Mouse (Mus musculus): ENCODE data around the gene Vps13d.

The Vps13d gene

DNA sequence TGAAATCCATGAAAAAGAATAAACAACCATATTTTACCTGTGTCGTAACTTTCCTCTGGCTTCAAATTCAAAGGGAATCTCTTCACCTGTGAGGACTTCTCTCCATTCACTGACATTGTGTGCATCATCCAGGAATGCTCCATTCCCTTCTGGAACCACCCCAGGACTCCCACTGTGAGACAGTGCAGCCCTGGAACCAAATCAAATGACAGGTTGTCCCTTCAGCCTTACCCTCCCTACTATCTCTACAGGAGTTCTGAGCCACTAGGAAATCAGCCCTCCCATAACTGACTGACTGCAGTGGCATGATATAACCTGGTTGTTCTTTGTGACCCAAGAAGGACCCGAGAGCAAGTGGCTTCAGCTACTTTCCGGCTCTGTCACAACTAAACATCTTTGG, 96.8 kb downstream of the Vps13d start:
- no peak for DNase-seq (ENCODE audit: inconsistent age in 2 of 2, low spot score in 1 of 2)

DNA sequence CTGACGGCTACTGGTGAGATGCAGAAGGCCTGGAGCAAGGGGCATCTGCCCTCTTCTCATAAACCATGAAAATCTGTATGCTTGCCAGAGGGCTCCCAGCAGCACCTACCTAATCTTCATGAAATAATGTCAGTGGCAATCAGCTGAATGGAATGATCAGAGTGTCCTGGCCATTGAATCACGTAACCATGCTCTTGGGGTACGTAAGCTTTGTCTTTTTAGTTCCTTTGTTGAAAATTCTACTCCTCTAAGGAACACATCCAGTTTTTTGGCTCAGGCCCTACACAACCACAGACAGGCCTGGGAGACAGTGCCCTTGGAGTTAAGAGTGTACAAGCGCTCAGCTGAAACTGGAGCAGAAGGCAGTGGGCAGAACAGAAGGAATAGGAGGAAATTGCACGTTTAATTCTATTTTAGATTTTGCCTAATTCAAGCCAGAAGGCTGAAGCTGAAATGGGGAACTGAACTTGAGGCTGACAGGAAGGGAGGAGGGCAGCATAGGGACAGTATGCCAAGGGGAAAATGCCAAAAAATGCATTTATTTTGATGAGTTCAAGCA, 98.2 kb downstream of the Vps13d start:
- DNase-seq (ENCODE audit: inconsistent age in 2 of 2, low spot score in 1 of 2), result no peak

DNA sequence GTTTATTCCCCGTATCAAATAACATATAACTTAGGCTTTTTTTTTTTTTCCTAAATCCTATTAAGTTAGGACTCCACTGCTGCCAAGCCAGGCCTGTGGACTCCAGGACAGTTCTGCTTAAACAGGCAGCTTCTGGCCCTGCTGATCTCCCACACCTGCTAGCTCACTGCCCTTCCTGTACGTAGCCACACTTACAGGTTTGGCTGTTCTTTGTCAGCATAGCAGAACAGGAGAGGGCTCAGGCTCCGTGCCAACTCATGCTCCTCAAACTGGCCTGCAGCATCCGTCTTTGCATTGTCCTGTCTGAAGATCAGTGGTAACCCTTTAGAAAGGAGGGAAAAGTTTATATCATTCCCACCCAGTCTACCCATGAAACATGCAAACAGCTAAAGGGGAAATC, 108.3 kb downstream of the Vps13d start:
- no peak for DNase-seq (ENCODE audit: inconsistent age in 2 of 2, low spot score in 1 of 2)

DNA sequence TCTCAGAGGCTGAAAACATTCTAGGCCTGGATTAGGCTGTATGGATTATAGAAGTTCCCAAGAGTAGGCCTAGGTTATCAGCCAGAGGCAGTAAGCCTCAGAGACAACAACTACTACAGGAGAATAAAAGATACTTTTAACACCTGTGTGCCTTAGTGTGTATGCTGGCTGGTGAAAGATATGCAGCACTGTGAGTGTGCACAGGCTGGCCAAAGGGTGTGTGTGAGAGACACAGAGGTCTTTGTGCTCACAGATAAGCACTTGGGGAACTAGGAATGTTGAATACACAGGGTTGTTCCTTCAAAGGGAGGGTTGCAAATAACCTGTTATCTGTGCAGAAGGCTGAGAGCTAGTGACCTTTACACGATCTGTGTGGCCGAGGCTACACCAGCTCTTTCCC, 115.5 kb downstream of the Vps13d start:
- DNase-seq (ENCODE audit: inconsistent age in 2 of 2, low spot score in 1 of 2), result no peak

DNA sequence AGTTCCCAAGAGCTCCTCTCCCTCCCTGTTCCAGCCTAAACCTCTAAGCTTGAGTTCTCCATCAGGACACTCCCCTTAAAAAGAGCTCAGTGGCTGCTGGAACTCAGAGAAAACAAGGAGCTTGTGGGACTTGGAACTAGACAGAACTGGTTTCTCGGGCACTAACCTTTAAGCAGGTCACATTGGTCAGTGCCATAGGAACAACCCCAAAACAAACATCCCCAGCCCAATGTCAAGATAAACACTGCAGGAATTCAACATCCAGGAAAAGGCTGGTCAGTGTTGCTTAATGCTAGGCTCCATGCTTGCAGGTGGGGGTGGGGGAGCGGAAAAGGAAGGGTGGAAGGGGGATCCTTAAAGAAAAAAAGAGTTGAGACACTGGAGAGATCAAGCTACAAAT, 120.5 kb downstream of the Vps13d start:
- DNase-seq (ENCODE audit: inconsistent age in 2 of 2, low spot score in 1 of 2), result no peak

DNA sequence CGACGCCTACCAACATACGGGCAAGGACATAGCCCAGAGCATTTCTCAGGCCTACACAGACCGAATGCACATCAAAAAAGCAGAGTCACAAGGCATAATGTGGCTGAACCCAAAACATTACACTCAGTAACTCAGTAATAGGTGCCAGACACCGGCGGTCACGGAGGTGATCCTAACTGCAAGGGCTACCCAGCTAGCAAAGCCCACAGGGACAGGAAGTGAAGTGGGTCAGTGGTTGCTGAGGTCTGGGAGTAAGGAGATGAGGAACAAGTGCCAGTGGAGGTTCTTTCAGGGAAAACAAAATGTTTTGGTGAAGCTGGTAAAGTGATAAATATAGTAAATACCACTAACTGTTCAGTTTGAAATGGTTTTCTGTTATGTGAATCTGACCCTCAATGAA, 121.1 kb downstream of the Vps13d start:
- DNase-seq (ENCODE audit: inconsistent age in 2 of 2, low spot score in 1 of 2), result no peak

DNA sequence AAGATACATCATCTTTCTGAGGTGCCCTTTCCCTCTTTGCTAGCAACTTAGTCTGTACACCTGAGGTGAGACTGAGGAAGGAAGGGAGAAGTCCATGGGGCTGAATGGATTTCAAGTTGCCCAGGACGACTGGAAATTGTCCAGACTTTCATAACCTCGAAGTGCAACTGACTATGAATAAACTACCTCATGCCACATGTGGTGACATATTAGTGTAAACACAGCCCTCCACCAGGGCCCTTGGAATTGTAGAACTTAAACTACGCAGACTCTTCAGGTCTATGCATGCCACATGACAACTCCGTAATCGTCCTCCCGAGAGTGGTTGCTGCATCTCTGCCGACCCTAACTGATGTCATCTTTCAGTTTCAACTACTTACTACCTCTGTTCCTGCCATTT, 122.9 kb downstream of the Vps13d start:
- no peak for DNase-seq (ENCODE audit: inconsistent age in 2 of 2, low spot score in 1 of 2)

DNA sequence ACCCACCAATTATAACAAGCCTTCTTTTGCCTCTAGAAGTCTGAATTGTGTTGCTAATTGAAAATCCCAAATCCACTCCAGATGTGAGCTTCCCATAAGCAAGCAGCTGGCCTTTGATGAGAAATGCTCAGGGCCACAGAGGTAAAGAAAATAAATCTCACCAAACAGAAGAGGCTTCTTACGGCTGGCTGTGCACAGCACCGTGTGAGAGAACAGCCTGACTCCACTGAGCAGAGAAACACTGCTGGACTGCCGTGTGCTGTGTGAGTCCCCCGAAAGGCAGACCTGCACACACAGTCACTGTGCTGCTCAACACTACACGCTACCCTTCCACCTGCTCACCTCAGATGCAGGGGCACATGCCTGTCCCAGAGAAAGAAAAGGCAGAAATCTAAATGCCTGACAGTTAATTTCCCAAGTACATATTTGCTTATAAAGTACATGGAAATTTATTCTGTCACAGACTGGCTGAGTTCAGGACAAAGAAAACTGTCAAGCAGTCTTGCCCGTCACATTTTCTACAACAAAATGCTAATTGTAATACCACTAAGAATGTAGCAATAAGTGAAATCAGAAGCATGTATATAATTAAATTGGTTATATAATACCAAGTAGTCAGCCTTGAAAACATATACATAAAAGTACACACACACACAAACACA, 127.7 kb downstream of the Vps13d start:
- peak; percentile 21 to 52 for DNase-seq (ENCODE audit: inconsistent age in 2 of 2, low spot score in 1 of 2)

DNA sequence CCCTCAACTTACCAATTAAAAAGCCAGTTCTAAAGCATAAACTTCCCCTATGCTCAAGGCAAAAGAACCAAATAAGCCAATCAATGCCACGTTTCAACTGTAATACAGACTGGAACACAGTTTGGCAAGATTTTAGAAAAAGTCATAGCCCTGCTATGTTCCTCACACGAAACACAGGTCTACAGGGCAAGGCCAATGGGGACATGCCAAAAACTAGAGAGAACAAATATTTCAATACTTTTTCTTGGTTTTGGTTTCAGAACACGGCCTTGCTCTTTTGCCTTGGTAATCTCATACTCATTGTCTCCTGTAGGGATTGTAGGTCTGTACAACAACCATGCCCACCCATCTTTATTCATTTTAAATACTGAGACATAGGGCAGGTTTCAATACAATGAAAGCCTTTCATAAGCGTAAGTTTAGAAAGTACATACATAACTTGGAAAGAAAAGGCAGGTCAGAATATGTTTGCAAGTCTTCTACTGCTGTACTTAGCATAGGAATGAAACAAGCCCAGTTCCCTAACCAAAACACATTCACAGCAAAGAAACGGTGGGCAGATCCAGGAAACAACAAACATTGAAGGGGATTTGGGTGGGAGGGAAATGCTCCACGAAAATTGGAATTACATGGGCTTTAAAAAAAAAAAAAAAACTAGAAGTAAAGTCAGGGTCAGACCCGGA, 128.3 kb downstream of the Vps13d start:
- peak; percentile 32 to 84 for DNase-seq (ENCODE audit: inconsistent age in 2 of 2, low spot score in 1 of 2)

DNA sequence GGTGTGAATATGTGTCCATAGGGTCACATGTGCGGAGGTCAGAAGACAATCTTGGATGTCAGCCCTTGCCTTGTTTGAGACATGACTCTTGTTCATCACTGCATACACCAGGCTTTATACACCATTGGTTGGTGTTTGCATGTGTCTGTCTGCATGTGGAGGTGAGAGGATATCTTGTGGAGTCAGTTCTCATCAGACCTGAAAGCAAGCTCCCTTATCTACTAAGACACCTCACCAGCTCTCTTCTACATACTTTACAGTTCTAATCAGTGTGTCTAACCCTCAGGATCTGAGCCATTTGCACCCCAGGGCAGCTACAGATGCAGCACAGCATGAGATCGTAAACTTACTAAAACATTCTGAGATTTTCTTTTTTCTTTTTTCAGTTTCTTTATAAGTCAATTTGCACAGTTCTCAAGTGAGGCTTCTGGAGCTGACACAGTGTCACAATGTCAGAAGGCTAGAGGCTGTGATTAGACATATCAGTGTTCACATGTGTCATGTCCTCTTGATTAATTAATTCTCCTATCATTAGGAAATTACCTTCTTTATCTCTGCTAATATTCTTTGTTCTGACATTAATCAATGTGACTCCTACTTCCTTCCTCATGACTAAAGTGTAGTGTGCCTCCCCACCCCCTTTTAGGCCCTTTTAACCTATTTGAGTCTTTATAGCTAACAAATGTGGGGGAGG, 135.9 kb downstream of the Vps13d start:
- no peak for DNase-seq (ENCODE audit: inconsistent age in 2 of 2, low spot score in 1 of 2)

DNA sequence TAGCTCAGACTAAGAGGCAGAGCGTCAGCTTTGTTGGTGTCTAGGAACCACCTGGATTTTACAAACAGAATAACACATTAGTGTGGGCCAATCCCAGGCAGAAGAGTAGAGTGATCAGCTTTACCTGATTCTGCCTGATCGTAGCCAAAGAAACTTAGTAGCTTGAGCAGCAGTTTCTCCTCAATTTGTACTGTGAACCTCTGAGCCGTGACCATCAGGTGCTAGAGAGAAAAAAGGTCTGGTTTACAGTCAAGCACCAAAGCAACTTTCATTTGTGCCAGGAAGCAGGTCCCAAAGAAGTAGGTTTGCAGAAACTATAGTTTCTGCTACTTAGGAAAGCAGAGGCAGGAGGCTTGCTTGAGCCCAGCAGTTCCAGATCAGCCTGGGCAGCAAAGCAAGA, 138.5 kb downstream of the Vps13d start:
- DNase-seq (ENCODE audit: inconsistent age in 2 of 2, low spot score in 1 of 2), result no peak

DNA sequence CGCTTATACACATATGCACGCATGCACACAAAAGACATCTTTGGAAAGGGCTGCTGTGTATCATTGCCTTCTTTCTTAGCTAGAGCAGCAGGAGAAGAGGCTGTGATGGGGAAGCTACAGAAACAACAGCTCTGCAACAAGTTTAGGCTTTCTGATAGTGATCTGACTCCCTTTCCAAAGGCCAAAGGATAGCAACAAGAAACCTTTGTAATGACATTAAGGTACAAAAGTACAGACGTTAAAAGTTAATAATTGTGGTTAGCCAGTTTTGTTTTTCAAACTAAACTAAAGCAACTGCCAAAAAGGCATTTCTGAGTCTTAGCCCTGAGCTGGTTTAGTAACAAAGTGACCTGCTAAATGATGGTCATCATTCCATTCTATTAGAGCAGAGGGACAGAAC, 139.0 kb downstream of the Vps13d start:
- no peak for DNase-seq (ENCODE audit: inconsistent age in 2 of 2, low spot score in 1 of 2)

DNA sequence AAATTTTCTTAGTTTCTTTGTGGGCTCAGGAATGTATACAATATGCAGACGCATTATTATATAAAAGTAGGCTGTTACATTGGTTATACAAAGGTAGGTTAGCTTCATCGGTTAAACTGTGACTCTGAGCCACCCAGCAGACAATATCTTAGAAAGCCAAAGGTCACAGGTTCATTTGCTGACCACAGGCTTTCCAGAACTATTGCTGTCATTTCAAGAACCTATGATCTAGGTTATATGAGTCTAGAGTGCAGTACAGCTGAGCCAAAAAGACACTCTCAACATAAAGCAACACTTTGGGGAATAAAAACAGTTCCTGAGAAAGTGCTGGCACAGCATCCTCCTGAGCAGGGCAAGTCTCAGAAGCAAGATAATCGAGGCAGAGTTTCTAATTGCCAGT, 140.4 kb downstream of the Vps13d start:
- no peak for DNase-seq (ENCODE audit: inconsistent age in 2 of 2, low spot score in 1 of 2)

DNA sequence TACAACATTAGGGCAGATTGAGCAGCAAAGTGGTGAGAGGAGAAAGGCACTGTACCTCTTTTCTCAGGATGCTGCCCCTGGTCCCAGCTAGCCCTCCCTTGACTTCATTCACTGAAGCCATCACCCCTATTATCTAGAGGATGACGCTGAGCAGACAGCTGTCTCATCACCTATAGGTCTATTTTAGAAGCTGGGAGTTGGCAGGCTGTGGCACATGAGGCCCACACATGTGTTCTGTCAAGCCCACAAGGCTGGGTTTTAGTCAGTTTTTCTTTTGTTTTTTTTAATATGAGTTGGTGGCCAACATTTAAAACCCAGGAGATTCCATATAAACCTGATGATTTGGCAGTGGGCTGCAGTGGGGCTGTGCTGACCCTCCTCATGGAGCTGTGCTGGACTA, 142.1 kb downstream of the Vps13d start:
- DNase-seq (ENCODE audit: inconsistent age in 2 of 2, low spot score in 1 of 2), result no peak

DNA sequence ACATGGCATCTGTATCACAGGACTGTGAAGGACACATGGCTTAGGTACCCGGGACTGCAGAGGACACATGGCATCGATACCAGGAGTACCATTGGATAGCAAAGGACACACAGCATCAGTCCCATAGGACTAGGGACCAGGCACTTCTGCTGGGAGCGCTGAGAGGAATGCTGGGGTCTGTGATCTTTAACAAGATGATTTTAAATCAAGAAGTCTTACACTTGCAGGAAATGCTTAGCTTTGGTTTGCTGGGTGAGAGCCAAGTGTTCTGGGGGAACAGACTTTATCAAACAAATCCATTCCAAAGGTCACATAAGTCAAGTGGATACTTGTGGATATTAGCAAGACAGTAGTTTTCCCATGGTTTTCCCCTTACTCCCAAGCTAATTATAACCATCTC, 142.5 kb downstream of the Vps13d start:
- peak in 1 of 2 experiments; percentile 25 for DNase-seq (ENCODE audit: inconsistent age in 2 of 2, low spot score in 1 of 2)

DNA sequence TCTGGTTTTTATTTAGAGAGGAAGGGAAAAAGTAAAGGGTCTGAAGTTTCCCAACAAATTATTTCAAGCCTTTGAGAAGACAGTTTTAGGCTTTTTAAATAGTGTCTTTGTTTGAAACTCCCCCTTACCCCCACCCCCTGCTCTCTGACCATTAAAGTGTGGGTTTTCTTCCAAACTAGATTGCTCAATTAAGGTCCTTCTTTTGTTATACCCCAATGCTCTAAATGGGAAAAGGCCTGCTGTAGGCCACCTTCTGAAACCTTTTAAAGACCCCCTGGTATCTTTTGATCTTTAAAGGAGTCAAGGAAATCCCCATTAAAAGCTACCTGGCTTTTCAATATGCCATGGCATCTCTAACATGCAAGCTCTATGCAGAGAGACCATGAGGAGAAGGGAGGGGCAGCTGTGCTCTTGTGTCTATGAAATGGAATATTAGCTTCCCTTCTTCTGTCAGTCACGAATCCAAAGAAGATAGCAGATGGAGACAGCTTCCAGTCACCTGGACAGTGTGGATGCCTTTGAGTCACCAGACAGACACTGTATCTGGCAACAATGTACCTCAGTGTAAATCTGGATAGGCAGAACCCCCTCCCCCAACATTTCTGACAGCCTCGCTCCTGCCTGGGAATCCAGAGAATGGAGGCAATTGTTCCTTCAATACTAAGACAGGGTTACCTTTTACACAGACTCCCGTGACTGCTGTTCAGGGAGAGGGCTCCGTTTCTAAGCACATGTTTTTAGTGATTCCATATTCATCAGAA, 143.4 kb downstream of the Vps13d start:
- DNase-seq (ENCODE audit: inconsistent age in 2 of 2, low spot score in 1 of 2), result no peak

DNA sequence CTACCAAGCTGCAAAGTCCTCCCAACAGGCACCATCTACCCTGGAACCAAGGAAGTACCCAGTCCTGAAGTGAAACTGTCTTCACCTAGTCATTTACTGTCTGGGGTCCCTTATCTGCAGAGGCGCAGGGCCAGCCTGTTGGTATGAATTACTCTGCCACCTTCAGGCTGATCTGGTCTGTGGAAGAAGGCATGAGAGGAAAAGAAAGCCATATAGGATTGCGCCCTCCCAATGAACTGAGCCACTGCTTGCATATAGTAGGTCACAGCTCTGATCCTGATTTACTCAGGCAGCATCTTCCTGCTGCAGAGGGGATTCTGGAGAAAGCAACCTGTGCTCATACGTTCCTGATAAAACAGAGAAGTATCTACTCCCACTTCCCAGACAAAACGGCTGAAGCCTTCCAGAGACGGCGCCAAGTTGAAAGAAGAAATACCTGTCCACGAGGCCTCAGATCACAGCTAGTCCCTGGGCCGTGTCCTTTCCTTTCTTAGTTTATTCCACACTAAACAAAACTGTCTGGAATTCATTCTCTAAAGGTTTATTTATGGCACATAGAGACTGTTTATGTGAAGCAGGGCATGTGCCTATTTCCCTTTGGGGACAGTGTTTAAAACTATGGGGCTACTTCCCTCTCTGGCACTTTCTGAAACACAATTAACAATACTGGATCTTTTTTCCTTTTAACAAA, 144.1 kb downstream of the Vps13d start:
- DNase-seq (ENCODE audit: inconsistent age in 2 of 2, low spot score in 1 of 2), result no peak

DNA sequence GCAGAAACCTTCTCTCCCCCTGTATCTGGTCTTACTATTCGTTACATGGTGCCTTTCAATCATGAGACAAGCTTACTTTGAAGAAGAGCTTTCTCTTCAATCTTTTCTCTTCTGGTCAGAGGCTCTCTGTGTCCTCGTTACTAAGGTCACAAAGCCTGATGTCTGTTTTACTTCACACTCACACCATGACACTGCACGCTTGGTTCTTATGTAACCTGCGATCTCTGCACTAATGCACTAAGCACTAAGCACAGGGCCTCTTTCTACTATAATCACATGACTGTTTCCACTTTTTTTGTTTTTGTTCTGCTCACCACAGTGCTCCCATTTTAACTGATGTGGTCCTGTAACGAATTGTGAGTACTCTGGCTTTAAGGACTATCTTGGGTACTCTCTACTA, 146.8 kb downstream of the Vps13d start:
- DNase-seq (ENCODE audit: inconsistent age in 2 of 2, low spot score in 1 of 2), result no peak

DNA sequence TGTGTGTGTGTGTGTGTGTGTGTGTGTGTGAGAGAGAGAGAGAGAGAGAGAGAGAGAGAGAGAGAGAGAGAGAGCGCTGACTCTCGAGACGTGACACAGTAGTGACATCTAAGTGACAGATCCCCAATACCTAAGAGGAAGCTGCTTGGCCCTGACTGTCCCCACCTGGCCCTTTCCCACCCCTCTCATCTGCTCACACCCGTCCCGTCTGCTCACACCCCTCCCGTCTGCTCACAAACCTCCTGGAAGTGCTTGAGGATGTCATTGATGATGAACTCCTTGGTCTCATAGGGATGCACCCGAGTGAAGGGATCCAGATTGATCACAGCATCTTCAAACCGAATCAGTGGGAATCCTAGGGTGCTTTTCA, 148.8 kb downstream of the Vps13d start:
- no peak for DNase-seq (ENCODE audit: inconsistent age in 2 of 2, low spot score in 1 of 2)

DNA sequence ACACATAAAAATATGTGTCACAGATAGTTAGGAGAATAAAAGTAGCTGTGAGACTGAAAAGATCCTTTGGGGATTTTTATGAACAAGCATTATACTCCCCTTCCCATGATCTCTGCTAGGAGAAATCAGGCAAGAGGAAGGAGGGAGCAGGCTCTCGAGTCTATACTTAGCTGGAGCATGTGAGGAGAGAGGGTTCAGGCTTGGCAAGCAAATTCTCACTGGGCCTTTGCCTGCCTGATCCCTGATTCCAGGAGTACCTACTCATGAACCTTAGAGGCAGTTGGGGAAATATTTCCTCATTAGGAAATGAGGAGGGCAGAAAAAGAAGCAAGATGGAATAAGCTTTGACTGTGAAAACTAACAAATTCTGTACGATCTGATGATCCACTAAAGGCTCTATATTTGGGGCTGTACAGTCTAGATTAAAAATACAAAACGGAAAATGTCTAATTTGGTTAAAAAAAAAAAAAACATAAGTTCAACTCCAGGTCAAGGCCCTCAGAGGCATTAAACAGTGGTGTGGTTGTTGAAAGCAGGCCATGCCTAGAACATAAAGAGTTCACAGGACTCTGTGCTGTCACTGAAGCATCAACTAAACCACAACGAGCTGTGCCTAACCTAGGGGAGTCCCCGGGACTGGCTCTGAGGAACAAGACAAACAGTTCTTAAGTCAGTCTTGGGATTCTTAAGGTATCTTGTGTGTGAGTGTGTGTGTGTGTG, 149.3 kb downstream of the Vps13d start:
- DNase-seq (ENCODE audit: inconsistent age in 2 of 2, low spot score in 1 of 2), result no peak

Data from adrenal gland, adult (tissue).